Mouse (Mus musculus) midbrain, embryonic 12.5 days (tissue): ENCODE measurements around the gene Fam193b. TPM values are rescaled to one million over a fixed set of nuclear protein-coding genes. Genes with fewer than 3 reads are reported as not detected.

Experiments
- ATAC-seq: fragments of 200-750 bp; cut with Nextera tagmentation; 2 replicates; pipeline ENCODE4 v1.8.0; 2017; ENCODE audit warnings: low read depth, moderate TSS enrichment, moderate library complexity; ENCODE audit not compliant: low FRiP score
- H3K27ac ChIP-seq: fragments of 300-500 bp; sonication (generic); replicated peaks from 2 replicates; pipeline ENCODE4 v1.5.1; 2016; ENCODE audit warnings: mild to moderate bottlenecking
- H3K27me3 ChIP-seq: fragments of 300-500 bp; sonication (generic); 2 replicates; pipeline ENCODE4 v1.6.1; 2016; ENCODE audit warnings: mild to moderate bottlenecking
- H3K36me3 ChIP-seq: fragments of 300-500 bp; sonication (generic); 2 replicates; pipeline ENCODE4 v1.6.1; 2016
- H3K4me1 ChIP-seq: fragments of 300-500 bp; sonication (generic); 2 replicates; pipeline ENCODE4 v1.6.1; 2016
- H3K4me2 ChIP-seq: fragments of 300-500 bp; sonication (generic); replicated peaks from 2 replicates; pipeline ENCODE4 v1.6.1; 2016; ENCODE audit warnings: mild to moderate bottlenecking, moderate library complexity
- H3K4me3 ChIP-seq: fragments of 300-500 bp; sonication (generic); 2 replicates; pipeline ENCODE4 v1.5.1; 2016; ENCODE audit warnings: mild to moderate bottlenecking
- H3K9ac ChIP-seq: fragments of 300-500 bp; sonication (generic); replicated peaks from 2 replicates; pipeline ENCODE4 v1.6.1; 2016; ENCODE audit warnings: mild to moderate bottlenecking, moderate library complexity
- H3K9me3 ChIP-seq: fragments of 300-500 bp; sonication (generic); 2 replicates; pipeline ENCODE4 v1.6.1; 2016; ENCODE audit warnings: mild to moderate bottlenecking
- WGBS: fragments of 180-500 bp; shearing (Covaris S2); methylation state at CpG from one replicate; pipeline ENCODE4 v1.1.7; 2016; 5-methylcytosine and 5-hydroxymethylcytosine counted together
- polyA plus RNA-seq: library from polyadenylated mRNA; unstranded; fragments of >200 nt; fragmentation: Nextera tagmentation; extraction: Ambion mirVana; gene quantifications from 2 replicates; pipeline ENCODE4 v1.2.1, GENCODE M21; 2016

Fam193b gene
- polyA plus RNA-seq, 1 experiment from 2014 or later = 67.7 TPM

DNA sequence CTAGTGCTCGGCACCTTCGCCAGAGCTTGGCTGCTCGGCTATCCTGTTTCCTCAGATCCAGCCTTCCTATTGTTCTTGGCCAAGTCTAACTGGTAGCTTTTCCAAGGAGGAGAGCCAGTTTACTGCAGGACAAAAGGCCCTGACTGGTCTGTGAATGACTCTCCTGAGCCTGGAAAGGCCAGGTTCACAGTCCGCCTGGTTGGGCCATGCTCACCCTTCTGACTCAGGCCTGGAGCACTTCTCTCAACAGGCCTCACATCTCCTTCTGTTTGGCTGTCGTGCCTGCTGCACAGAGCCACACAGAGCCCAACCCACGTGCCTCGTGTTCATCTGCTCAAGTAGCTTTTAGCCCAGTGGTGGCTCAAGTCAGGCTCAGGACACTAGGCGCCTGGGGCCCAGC lies 48.2 kb downstream of the Fam193b start:
- H3K4me3 ChIP-seq = no peak overlapping the region
- H3K27ac ChIP-seq = no peak overlapping the region
- ATAC-seq = no peak

GRCm38 (mm10) chr13:55519606-55520005 lies 51.3 kb downstream of the Fam193b start:
- Histone ChIP-seq H3K27me3 (peaks cover 8% of the 10 kb centered on the region; the same call in 1 of the 2 replicates), H3K27ac (no peak overlapping the region), H3K36me3 (no peaks in the 10 kb centered on the region), H3K9ac (no peak overlapping the region), H3K9me3 (no peaks in the 10 kb centered on the region), H3K4me1 (no peaks in the 10 kb centered on the region), H3K4me2 (no peak overlapping the region), H3K4me3 (no peak overlapping the region)
- 80% methylated on average over 4 of the region's 4 CpGs for WGBS
- ATAC-seq = no peak

More for the DNA sequence above, 48.2 kb downstream of the Fam193b start:
- 69% methylated on average over 8 of the region's 8 CpGs for WGBS
- Histone ChIP-seq H3K36me3 (0 out of 2 replicates have a peak, but pooled peaks cover 4% of the 10 kb centered on the region), H3K27me3 (no peaks in the 10 kb centered on the region), H3K9ac (no peak overlapping the region), H3K4me2 (no peak overlapping the region), H3K9me3 (no peaks in the 10 kb centered on the region), H3K4me1 (no peaks in the 10 kb centered on the region)

- WGBS = 4% methylated on average over 5 of the region's 5 CpGs
- H3K9ac ChIP-seq = no peak overlapping the region
Observed at GRCm38 (mm10) chr13:55516955-55517354, 54.0 kb downstream of the Fam193b start.

GRCm38 (mm10) chr13:55513828-55514227 lies 57.1 kb downstream of the Fam193b start:
- Histone ChIP-seq H3K27me3 (peaks cover 13% of the 10 kb centered on the region; the same call in 1 of the 2 replicates), H3K4me2 (peak overlapping the region; percentile 79), H3K4me1 (peaks cover 26% of the 10 kb centered on the region), H3K9ac (no peak overlapping the region), H3K36me3 (peaks cover 6% of the 10 kb centered on the region), H3K27ac (no peak overlapping the region), H3K9me3 (no peaks in the 10 kb centered on the region), H3K4me3 (peak overlapping the region; percentile 78)
- WGBS = 32% methylated on average over 9 of the region's 9 CpGs
- no peak for ATAC-seq

More at GRCm38 (mm10) chr13:55516955-55517354, 54.0 kb downstream of the Fam193b start:
- peaks cover 7% of the 10 kb centered on the region for H3K4me1 ChIP-seq
- peaks cover 13% of the 10 kb centered on the region; the same call in 1 of the 2 replicates for H3K27me3 ChIP-seq
- H3K36me3 ChIP-seq = no peaks in the 10 kb centered on the region
- H3K4me3 ChIP-seq = no peak overlapping the region
- H3K4me2 ChIP-seq = no peak overlapping the region
- H3K9me3 ChIP-seq = no peaks in the 10 kb centered on the region
- no peak for ATAC-seq
- H3K27ac ChIP-seq = no peak overlapping the region

DNA sequence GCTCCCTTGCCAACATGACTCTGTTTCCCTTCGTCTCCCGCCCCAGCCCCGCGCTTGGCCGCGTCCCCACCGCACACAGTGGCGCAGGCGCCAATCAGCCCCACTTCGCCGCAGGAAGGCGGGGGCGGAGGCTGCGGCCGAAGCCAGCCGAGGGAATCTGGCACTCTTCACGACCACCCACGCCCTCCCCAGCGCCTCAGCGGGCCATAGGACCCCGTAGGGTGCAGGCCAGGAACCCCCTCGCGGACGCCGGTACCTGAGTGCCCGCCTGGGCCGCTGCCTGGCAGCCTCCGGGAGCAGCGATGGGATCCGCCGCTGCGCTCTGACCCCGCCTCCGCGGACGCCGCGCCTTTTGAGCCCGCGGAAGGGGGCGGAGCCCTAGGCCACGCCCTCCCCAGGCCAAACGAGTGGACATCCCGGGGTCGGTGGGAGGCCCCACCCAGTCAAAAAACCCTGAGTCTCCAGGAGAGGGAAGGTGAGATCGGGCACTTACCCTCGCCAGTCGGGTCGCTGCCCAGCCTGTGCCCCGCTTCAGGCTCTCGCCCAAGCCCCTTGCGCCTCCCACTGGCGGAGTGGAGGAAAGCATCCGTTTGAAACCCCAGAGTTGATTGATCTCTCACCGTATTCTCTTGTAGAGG lies 57.7 kb downstream of the Fam193b start, which contains the start of gene Pdlim7:
Pdlim7 (minus strand) TSS at position 566 of the 638 bp plus-strand sequence.
- Histone ChIP-seq H3K27ac (peak within 1 kb of the TSS; percentile 72), H3K4me1 (peaks cover 26% of the 10 kb centered on the region), H3K4me3 (peak within 1 kb of the TSS; percentile 78), H3K27me3 (peaks cover 13% of the 10 kb centered on the region; the same call in 1 of the 2 replicates), H3K9me3 (no peaks in the 10 kb centered on the region), H3K4me2 (peak within 1 kb of the TSS; percentile 79), H3K9ac (peak within 1 kb of the TSS; percentile 83), H3K36me3 (peaks cover 12% of the 10 kb centered on the region)
- ATAC-seq = peak; percentile 71
- under 1% methylated on average over 53 of the region's 55 CpGs for WGBS

GRCm38 (mm10) chr13:55512379-55513031 lies 58.4 kb downstream of the Fam193b start:
- H3K27ac ChIP-seq = peak overlapping the region; percentile 72; the same call in 1 of the 2 replicates
- WGBS = 6% methylated on average over 24 of the region's 25 CpGs
- peak overlapping the region; percentile 78 for H3K4me3 ChIP-seq
- peaks cover 20% of the 10 kb centered on the region for H3K36me3 ChIP-seq
- peaks cover 13% of the 10 kb centered on the region; the same call in 1 of the 2 replicates for H3K27me3 ChIP-seq
- peak overlapping the region; percentile 79 for H3K4me2 ChIP-seq
- H3K9me3 ChIP-seq = no peaks in the 10 kb centered on the region
- peaks cover 26% of the 10 kb centered on the region for H3K4me1 ChIP-seq
- H3K9ac ChIP-seq = peak overlapping the region; percentile 83
- peak; percentile 51 for ATAC-seq

DNA sequence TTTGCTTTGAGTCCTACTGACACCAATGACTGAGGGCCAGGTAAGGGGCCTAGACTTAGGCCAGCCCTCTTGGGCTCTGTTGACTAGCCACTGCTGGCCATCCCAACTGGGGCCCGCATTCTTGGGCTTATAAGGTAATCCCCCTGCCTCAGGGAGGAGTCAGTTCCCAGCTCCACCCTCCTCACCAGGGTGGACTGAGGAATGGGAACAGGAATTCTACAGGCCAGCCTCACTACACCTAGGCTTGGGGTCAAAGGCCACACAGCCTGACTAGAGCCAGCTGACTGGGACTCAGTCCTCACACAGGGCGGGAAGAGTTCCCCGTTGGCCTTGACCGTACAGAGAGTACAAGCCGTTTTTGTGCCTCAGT lies 59.4 kb downstream of the Fam193b start:
- ATAC-seq = no peak
- H3K9ac ChIP-seq = 0 out of 2 replicates have a peak overlapping the region, but pooled peaks have one; percentile 26
- no peaks in the 10 kb centered on the region for H3K9me3 ChIP-seq
- H3K27me3 ChIP-seq = peaks cover 13% of the 10 kb centered on the region; the same call in 1 of the 2 replicates
- H3K4me3 ChIP-seq = peak overlapping the region; percentile 78; the same call in 1 of the 2 replicates
- H3K36me3 ChIP-seq = peaks cover 30% of the 10 kb centered on the region
- peaks cover 26% of the 10 kb centered on the region for H3K4me1 ChIP-seq
- H3K27ac ChIP-seq = peak overlapping the region; percentile 74
- 27% methylated on average over 5 of the region's 5 CpGs for WGBS
- peak overlapping the region; percentile 79 for H3K4me2 ChIP-seq

GRCm38 (mm10) chr13:55510668-55511491 lies 60.0 kb downstream of the Fam193b start:
- WGBS = 9% methylated on average over 6 of the region's 6 CpGs
- peaks cover 13% of the 10 kb centered on the region; the same call in 1 of the 2 replicates for H3K27me3 ChIP-seq
- peaks cover 36% of the 10 kb centered on the region for H3K36me3 ChIP-seq
- H3K27ac ChIP-seq = peak overlapping the region; percentile 74
- peak overlapping the region; percentile 79 for H3K4me2 ChIP-seq
- H3K9ac ChIP-seq = peak overlapping the region; percentile 26; the same call in 1 of the 2 replicates
- H3K4me1 ChIP-seq = peaks cover 26% of the 10 kb centered on the region
- 0 out of 2 replicates have a peak overlapping the region, but pooled peaks have one; percentile 9 for H3K4me3 ChIP-seq
- no peaks in the 10 kb centered on the region for H3K9me3 ChIP-seq
- peak; percentile 21; the same call in 1 of the 2 replicates for ATAC-seq

GRCm38 (mm10) chr13:55510332-55510667 lies 60.6 kb downstream of the Fam193b start:
- ATAC-seq = no peak
- WGBS = 46% methylated on average over 3 of the region's 3 CpGs
- Histone ChIP-seq H3K4me3 (0 out of 2 replicates have a peak overlapping the region, but pooled peaks have one; percentile 9), H3K36me3 (peaks cover 42% of the 10 kb centered on the region), H3K4me1 (peaks cover 26% of the 10 kb centered on the region), H3K27me3 (peaks cover 12% of the 10 kb centered on the region; the same call in 1 of the 2 replicates), H3K27ac (peak overlapping the region; percentile 52; the same call in 1 of the 2 replicates), H3K9ac (0 out of 2 replicates have a peak overlapping the region, but pooled peaks have one; percentile 24), H3K4me2 (peak overlapping the region; percentile 79), H3K9me3 (no peaks in the 10 kb centered on the region)

GRCm38 (mm10) chr13:55508531-55508930 lies 62.4 kb downstream of the Fam193b start:
- Histone ChIP-seq H3K4me2 (no peak overlapping the region), H3K9me3 (no peaks in the 10 kb centered on the region), H3K4me1 (peaks cover 26% of the 10 kb centered on the region), H3K4me3 (no peak overlapping the region), H3K36me3 (peaks cover 59% of the 10 kb centered on the region), H3K27ac (no peak overlapping the region), H3K9ac (no peak overlapping the region), H3K27me3 (no peaks in the 10 kb centered on the region)
- WGBS = 91% methylated on average over 10 of the region's 10 CpGs
- ATAC-seq = no peak

GRCm38 (mm10) chr13:55507877-55508276 lies 63.0 kb downstream of the Fam193b start:
- H3K4me3 ChIP-seq = no peak overlapping the region
- no peak overlapping the region for H3K9ac ChIP-seq
- no peaks in the 10 kb centered on the region for H3K9me3 ChIP-seq
- no peak overlapping the region for H3K4me2 ChIP-seq
- H3K4me1 ChIP-seq = peaks cover 26% of the 10 kb centered on the region
- H3K27ac ChIP-seq = no peak overlapping the region
- ATAC-seq = no peak
- no peaks in the 10 kb centered on the region for H3K27me3 ChIP-seq
- WGBS = 58% methylated on average over 11 of the region's 11 CpGs
- H3K36me3 ChIP-seq = peaks cover 65% of the 10 kb centered on the region
